Mouse (Mus musculus) embryo, embryonic 11 days (tissue): Measurements from ENCODE around the gene Gm28635.
A peak's percentile ranks its signal among the peaks of the same experiment; 100 is the strongest.

Source experiments
- DNase-seq: peaks from one replicate; pipeline ENCODE4 v3.0.0-alpha.2; 2015

Gene Gm28635

DNA sequence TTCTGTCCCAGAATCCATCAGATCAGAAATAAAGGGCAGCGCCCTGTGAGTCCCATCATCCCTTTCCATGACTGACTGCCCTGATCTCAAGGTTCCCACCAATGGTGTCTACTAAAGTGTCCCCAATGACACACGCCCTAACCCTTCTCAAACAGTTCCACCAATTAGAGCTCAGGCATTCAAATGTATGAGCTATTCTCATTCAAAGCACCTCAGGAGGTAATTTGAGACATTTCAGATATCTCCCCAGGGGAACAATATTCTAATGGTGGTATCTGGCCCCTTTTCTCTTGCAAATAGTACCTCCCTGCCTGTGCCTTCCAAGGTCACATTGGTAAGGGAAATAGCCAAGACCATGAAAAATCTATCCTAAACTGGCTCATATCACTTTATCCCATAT, 98.5 kb downstream of the Gm28635 start:
- DNase-seq, result no peak

DNA sequence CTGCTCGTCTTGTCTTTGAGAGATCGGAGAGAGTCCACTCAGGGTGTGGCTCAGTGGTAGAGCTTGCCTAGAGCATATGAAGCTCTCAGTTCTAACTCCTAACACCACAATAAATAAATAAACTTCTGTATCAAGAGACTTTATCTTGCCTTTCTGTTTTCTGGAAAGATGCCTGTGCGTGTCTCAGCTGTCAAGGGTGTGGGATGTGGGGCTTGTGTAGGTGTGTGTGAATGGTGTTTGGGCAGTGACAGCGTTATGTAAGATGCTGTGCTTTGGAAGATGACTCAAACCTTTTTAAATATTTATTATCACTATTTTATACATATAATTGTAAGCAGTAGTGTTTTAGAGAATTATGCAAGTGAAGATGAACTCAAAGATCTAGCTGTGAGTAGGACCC, 103.7 kb downstream of the Gm28635 start:
- DNase-seq, result no peak

DNA sequence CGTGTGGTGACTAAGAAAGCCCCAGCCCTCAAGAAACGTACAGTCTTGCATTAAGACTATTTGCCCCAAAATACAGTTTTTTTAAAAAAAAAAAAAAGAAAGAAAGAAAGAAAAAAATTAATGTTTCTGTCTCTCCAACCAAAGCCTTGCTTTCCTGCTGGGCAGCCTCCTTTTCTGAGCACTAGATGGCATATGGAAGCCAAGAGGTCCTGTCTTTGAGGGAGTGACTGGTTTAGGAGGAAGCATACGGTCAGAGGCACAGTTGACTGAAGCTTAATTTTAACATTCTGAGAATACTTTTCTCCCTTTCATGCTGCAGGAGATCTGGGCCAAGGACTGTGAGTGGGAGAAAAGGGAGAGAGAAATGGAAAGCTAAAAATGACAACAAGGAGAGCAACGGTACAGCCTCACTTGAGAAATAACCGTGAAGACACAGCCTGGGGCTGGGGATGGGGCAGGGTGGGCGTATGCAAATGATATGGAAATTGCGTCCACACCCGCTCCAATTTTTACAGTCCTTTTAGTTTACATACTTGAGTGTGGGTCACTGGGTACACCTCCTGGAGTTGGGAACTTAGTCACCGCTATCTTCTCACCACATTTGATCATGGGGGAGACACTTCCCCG, 120.8 kb downstream of the Gm28635 start:
- DNase-seq, result peak; percentile 21
